Mouse (Mus musculus) CD4-positive, CD25-positive, alpha-beta regulatory T cell, adult 4 months (primary cell): ENCODE results near the gene Cldn4. TPM values are rescaled to one million over a fixed set of nuclear protein-coding genes. Genes with fewer than 3 reads are reported as not detected.

Source experiments
- ATAC-seq: one replicate; pipeline ENCODE4 v1.8.0; 2017
- polyA plus RNA-seq, 2 experiments: library from polyadenylated mRNA; unstranded; fragments of 100-300 nt; shearing (Covaris generic); gene quantifications; one replicate each; pipeline ENCODE4 v1.2.1; 2017

Gene Cldn4
- polyA plus RNA-seq, 2 experiments from 2014 or later, result 0.40 TPM; not detected in 1

DNA sequence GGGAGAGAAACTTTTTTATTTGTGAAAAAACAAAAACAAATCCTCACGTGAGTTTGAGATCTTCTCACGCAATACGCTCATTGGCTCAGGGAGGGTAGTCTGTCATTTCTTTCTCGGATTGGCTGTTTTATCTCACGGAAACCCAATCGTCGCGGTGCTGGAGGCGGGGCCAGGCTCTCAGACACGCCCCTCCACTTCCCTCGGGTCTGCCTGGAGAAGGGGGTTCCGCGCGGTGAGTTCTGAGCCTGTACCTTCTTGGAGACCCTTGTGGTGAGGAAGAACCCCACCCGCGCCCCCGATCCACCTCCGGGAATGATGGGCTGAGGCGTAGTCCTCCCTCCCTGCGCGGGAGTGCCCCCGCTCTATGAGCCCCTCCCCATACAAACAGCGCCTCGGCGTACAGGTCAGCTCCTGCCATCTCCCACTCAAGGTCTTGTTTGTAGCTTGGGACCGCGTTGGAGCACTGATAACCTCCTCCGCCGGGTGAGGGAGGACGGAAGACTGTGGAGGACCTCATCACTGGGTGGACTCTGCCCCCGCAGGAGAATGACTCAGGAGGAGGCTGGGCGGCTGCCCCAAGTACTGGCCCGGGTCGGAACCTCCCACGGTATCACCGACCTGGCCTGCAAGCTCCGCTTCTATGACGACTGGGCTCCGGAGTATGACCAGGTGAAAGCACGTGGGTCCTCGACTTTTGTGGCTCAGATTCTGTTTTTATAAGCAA, 14.4 kb downstream of the Cldn4 start, which contains the start of gene Mettl27:
Gene Mettl27 (plus strand): TSS at position 190 of the 724 bp plus-strand sequence.
- peak; percentile 92 for ATAC-seq

DNA sequence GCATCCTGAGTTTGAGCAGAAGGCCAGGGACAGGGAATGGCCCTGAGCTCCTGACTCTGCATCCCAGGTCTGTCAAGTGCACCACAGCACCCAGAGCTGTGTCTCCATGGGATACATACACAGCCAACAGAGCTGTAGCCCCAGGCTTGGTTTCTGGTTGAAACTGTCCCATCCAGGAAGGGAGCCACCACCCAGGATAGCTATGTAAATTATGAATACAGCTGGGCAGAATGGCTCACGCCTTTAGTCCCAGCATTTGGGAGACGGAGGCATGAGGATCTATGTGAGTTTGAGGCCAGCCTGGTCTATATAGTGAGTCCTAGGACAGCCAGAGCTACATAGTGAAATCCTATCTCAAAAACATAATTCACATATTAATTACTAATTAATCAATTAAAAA, 16.7 kb downstream of the Cldn4 start:
- ATAC-seq, result no peak

DNA sequence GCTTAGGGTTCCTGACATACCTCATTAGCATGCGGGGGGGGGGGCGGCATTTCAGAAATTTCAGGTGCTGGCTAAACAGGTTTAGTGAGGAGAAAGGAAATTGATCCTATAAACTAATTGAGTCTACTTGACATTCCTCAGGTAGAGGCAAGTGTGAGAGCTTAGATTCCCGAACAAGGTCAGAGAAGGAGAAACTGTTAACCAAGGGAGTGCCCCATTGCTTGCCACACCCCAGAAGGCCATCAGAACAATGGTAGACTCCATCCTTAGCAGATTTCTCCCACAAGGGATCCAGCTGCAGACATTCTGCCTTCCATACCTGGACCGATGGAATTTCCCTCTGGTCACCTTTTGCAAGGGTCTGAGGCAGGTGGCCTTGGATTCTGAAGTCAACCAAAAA, 20.0 kb downstream of the Cldn4 start:
- no peak for ATAC-seq

DNA sequence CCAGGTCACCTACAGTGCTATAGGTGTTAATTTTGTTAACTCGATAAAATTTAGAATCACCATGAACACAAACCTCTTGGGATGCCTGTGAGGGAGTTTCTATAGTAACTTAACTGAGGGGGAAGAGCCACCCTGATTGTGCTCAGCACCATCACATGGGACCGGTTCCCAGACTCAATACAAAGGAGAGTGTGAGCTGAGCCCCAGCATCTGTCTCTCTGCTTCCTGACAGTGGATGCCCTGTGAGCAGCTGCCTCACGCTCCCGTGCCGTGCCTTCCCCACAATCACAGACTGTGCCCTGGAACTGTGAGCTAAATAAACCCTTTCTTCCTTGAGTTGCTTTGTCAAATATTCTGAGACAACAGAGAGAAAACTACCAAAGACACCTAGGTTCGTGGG, 23.6 kb downstream of the Cldn4 start:
- no peak for ATAC-seq

DNA sequence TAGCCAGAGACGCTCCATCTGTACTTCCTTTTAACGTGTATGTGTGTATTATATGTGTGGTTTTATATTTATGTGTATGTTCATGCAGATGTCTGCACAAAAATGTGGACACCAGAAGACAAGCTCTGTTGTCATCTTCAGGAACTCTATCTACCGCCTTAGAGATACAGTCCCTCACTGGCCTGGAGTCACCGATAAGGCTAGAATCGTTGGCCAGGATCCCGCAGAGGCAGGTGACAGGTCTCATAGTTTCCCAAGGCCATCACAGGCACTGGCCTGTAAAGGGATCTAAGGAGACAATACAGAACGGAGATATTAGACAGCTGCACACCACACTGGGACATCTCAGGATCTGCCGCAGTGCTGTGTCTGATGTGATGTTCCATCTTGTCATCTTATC, 25.6 kb downstream of the Cldn4 start:
- ATAC-seq, result no peak

DNA sequence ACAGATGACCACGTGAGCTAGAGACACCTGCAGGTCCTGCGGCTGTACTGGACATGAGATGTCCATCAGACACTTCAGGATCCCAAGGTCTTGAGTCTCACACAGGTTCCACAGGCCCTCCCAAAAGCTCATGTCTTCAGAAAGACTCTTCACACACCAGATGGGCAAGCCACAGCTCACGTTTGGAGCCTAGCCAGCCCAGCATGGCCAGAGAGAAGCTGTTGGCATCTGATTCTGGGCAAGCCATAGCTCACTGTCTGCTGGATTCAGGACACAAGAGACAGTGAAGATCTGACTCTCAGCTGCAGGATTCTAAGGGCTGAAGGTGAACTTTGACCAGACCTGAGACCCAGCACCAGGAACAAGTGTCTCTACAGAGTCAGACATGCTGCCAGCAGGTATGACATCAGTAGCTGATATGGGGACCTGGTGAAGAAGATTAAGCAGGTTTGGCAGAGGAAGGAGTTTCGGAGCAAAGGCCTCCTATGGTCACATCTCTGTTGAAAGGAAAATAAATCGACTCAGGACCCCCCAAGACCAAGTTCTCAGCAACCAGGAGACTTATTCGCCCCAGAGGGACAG, 26.5 kb downstream of the Cldn4 start:
- ATAC-seq, result no peak

DNA sequence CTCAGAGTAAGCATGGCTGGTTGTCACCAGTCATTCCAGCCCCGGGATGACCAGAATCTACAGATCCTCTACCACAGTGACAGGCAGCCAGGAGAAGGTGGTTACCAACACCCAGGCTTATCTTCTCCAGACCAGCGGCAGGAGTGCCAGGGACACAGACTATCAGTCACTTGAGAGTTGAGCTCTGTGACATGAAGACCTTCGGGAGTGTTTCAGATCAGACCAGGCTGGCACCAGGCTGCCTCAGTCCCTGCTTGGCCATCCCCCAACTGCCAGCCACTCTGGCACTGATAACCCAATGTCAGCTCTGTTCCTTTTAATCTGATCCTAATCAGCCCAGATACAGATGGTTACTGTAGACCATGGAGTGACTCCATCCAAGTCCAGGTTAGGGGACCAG, 27.6 kb downstream of the Cldn4 start:
- ATAC-seq, result no peak

DNA sequence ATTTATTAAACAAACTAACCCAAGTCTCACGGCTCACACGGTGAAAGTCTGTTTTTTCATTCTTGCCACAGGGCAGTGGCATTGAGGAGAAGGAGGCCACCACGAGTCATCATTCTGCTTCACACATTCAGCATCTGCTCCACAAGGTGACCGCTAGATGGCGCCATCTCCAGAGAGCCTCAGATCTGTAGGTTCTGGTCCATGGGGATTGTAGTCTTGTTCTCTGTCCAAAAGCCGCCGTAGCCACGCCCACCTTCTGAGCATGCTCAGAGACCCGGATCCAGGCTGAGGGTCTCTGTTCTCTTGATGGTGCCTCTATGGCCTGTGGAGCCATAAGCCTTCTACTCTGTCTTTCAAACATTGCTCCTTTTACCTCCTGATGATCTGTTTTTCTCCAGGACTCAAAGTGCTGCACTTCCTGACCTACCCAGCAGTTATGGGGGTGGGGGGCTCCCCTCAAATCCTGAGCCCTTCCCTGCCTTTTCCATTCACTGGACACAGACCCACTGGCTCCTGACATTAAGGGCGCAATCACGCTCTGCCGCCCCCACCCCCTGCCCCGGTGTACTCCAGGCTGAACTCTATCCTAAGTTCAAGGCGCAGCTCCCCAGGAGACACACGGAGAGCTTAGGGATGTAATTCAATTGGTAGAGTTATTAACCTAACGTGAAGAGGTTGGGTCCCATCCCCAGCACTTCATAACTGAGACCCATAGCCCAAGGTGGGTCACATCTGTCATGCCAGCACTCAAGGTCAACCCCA, 28.5 kb downstream of the Cldn4 start:
- ATAC-seq, result no peak

DNA sequence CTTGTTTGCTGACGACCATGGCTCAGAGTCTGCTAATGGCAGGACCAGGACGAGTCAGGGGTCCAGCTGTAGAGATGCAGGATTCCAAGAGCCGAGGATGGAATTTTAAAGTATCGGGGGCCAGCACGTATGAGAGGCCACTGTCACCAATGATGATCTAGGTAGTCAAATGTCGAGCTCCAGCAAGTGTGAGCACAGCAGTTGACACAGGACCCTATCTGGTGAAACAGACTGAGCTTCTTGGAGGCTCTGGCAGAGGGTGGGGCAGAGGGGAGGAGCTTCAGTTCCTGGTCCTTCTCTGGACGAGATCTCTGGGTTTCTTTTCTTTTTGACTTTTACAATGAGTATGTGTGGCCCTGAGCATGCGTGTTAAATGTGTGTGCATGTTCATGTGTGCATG, 31.4 kb downstream of the Cldn4 start, which contains the start of gene Cldn13:
Gene Cldn13 (minus strand): TSS at position 216 of the 400 bp plus-strand sequence.
- no peak for ATAC-seq

DNA sequence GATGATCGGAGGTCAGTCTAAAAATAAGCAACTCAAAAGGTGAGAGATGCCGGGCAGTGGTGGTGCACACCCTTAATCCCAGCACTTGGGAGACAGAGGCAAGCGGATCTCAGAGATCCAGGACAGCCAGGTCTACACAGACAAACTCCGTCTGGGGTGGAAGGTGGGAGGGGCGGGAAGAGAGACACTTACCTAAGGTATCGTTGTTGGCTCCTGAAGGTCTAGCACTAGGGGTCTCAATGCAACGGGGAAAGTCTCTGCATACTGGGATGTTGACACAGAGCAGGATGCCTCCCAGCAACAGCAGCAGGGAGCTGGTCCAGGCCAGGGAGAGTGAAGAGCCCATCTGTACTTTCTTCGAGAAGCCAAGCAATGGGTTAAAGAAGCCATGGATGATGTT, 32.2 kb downstream of the Cldn4 start:
- no peak for ATAC-seq

DNA sequence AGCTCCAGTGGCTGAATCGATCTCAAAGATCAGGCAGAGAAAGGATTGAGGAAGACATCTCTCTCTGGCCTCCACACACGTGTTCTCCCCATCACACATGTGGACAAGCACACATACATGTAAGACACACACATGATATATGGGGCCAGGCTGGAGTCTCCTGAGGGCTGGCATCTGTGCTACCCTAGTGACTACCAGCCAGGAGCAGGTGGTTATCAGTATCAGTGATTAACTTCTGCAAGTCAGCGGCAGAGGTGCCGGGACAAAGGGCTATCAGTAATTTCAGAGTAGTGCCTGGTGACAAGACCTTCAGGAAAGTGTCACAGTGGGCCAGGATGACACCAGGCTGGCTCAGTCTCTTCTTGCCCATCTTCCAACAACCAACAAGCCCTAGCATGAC, 33.0 kb downstream of the Cldn4 start:
- no peak for ATAC-seq

DNA sequence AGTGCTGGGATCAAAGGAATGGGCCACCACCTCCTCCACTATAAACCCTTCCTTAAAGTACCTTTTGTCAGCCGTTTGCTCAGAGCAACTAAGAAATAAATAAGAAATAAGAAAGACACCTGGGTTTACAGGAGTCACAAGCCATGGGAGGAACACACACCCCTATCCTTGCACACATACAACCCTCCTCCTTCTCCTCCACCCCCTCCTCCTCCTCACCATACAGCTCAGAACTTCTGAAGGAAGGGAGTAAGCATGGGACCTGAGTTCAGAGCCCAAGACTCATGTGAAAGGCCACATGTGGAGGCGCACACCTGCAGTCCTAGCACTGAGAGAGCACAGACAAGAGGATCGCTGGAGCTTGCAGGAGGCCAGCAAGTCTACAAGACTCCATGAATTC, 33.4 kb downstream of the Cldn4 start:
- ATAC-seq, result no peak

DNA sequence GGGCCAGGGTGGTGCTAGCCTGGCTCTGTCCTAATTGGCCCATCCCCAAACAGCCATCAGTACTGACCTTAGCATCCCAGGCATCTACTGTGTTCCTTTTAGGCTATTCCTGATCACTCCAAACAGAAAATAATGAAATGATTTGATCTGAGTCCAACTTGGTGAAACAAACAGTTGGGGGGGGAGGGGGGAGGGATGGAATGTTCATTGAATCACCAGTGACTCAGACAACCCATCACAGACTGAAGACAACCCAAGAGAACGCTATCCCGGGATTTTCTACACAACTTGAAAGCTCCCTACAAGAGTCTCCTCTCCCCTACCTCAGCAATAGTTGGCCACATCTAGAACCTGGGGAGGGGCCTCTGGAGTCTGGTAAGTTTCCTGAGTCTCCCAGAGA, 34.8 kb downstream of the Cldn4 start:
- no peak for ATAC-seq

DNA sequence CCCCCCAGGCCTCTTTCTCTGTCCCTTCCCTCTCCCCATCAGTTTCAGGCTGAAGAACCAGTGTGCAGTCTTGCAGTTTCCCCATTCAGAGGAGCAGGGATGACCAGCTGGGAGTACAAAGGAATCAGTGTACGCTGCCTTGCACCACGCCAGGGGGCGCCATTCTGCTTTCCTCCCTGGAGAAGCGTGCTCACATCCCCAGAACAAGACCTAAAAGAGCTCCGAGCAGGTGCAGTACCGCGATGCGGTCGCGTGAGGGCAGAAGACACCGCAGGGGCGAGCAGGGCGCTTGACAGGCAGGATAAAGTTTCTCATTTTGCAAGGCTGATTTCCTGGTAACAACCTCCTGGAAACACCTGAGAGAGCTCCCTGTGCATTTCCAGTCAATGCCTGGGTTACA, 39.6 kb downstream of the Cldn4 start:
- peak; percentile 72 for ATAC-seq

DNA sequence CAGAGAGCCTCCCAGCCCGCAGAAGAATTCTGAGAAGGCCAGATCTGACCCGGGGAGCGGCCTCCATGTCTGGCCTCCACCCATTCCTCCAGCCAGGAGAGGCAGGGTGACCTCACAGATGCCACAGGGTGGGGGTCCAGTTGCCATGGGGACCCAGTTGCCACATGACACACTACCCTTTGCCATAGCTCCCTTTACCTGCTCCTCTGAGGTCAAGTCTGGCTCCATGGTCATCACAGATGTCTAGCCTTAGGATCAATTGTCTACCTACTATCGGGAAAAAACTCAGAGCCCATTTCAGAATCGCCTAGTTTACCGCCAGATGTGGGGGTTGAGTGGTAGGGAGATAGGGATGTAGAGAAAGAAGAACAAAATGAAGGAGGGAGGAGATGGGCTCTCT, 40.1 kb downstream of the Cldn4 start, which contains the start of gene Tmem270:
Gene Tmem270 (minus strand): TSS at position 101 of the 400 bp plus-strand sequence.
- no peak for ATAC-seq

DNA sequence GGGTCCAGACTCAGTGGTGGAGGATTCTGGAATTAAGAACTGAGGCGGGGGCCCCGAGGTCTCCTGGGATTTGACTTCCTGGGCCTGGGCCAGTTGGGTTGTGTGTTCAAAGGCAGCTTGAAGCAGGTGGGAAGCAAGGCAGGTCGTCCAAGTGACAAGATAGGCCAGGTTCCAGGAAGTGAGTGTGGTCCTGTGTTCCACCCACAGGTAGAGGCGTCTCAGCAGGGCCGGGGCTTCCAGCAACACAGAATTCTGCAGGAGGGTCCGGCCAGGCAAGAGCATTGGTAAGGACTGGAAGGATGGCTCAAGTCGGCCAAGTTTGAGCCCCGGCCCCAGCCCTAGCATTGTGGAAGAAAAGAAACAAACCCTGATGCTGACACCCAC, 45.1 kb downstream of the Cldn4 start:
- no peak for ATAC-seq

DNA sequence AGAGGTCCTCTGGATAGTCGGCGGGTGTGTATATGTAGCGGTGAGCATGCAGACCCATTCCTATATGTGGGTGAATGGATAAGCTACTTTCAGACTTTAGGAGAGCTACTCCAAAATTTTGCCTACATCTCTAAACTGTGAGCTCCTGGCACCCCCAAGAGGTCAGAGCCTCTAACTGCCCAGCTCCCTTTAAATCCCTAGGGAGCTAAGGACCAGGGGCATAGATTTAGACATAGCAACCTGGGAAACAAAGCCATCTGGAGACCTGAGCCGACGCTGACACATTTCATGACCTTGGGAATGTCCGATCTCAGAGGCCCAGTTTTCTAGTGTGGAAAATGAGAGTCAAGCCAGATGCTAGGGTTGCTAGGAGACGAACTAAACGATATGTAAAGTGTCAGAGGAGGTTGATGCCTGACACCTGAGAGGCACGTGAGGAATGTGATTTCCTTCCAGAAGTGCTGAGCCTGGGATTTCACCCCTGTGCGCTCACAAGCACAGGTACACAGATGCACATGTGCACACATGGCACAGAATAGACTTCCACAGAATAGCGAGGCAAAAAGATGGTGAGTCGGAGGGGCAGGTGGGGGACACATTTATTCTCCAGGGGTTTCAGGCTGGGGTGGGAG, 45.6 kb downstream of the Cldn4 start:
- no peak for ATAC-seq

DNA sequence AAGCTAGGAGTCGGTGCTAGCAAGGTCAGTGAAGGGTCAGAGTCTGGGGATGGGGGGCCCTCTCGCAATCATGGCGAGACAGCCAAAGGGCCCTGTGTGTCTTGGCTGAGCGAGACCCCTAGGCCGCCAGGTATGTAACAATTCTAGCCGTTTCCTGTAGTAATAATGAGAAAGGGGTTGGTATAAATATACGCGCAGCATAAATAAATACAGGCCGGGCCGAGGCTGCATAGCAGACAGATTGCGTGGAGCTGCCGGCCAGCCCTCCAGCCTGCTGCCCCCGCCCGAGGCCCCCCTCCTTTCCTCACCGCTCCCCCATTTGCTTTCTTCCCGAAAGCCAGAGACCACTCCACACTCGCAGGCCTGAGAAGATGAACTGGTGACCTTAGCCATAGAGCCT, 49.1 kb downstream of the Cldn4 start:
- no peak for ATAC-seq

DNA sequence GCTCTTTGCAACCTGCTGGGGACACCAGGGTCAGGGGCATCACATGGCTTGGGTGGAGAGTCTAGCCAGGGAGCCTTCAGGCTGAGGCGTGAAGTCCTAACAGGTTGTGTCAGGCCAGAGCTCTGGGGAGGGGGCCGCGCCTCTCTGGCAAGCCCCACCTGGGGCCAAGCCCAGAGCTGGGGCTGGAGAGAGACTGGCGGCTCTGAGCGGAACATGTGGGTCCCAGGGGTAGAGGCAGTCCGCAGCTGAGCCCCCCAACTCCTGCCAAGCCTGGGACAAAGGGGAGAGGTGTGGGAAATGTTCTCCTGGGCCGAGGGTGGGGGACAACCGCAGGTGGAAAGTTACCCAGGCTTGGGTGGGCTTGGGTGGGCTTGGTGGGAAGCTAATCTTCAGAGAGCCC, 49.8 kb downstream of the Cldn4 start:
- no peak for ATAC-seq

DNA sequence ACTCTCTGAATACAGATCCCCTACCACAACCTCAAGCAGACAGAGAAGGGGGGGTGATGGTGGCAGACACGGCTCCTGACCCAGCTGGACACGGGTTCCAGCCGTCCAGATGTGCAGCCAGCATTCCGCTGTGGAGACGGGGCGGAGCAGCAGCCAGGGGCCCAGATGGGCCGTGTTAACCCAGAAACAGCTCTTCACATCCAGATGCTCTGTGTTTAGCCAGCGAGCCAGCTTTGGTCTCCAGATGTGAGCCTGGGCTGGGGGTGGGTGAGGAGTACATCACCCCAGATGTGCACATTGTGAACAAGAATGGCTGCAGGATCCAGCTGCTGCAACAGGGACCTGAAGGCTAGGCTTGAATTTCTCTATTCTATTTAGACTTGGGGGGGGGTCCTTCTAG, 51.4 kb downstream of the Cldn4 start:
- no peak for ATAC-seq
